Mouse (Mus musculus) thymus, postnatal 36 days (tissue): Measurements from ENCODE around the gene F830045P16Rik.
"Not testable (repeated sequence)": the region's sequence is repeated elsewhere in the genome, so short reads cannot be mapped to it uniquely, and the experiment has no call there.

Experiments
- DNase-seq, 2 experiments: peaks; one replicate each; pipeline ENCODE4 v3.0.0; 2022; ENCODE audit warnings: mixed read lengths in 2 of 2

Gene F830045P16Rik

GRCm38 (mm10) chr2:129544919-129545318 lies 8.5 kb upstream of the F830045P16Rik start:
- DNase-seq = no peak

- DNase-seq = no peak
Measured at GRCm38 (mm10) chr2:129544448-129544847, 8.0 kb upstream of the F830045P16Rik start.

GRCm38 (mm10) chr2:129540036-129540435 lies 3.6 kb upstream of the F830045P16Rik start:
- DNase-seq = no peak

DNA sequence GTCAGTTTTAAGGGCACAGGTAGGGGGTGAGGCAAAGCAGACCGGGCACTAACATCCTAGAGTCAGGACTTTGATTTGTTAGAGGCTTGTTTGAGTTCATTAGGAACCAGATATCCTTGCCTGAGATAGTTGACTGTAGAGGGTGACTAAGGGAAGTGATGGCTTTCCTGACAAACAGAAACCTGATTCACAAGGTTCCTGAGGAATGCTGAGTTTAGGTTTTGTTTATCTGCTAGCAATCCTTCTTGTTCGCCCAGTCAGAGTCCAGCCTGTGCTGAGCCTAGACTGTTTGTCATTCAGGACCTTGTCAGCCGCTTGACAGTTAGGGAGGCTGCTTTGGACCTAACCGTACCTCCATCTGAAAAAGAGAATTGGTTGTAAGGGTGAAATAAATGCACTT lies 2.8 kb upstream of the F830045P16Rik start:
- no peak for DNase-seq

GRCm38 (mm10) chr2:129537926-129538325 lies 1.5 kb upstream of the F830045P16Rik start:
- no peak for DNase-seq

DNA sequence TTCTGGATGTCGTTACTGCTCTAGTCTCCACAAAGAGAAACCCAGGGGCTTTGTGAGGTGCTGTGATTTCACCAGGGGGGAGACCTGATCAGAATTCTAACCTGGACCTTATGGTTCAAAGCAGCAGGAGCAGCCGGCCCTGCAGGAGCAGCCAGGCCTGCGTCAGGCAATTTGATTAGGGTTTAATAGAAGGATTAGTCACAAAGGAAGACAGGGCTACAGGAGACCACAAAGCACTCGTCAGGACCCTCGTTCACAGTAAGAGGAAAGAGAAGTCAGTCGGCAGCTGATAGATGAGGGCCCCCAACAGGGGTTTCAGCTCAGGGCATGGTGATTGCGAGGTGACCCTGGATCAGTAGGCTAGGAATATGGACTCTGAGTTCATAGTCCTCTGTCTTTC lies 958 bp upstream of the F830045P16Rik start:
- DNase-seq = no peak

DNA sequence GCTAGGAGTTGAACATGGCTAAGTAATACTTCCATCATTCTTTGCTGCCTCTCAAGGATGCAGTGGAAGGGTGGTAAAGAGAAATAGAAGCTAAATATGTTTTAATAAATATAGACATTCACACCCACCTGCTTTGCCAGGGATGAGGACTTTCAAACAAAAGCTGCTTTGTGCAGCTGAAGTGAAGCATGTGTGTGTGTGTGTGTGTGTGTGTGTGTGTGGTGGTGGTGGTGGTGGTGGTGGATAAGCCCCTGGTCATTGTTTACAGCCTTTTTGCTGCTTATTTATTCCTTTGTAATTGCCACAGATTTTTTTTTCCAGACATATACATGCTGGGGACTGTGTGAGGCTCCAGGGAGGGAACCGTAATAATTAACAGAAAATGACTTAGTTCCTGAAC lies 524 bp upstream of the F830045P16Rik start:
- no peak for DNase-seq

DNA sequence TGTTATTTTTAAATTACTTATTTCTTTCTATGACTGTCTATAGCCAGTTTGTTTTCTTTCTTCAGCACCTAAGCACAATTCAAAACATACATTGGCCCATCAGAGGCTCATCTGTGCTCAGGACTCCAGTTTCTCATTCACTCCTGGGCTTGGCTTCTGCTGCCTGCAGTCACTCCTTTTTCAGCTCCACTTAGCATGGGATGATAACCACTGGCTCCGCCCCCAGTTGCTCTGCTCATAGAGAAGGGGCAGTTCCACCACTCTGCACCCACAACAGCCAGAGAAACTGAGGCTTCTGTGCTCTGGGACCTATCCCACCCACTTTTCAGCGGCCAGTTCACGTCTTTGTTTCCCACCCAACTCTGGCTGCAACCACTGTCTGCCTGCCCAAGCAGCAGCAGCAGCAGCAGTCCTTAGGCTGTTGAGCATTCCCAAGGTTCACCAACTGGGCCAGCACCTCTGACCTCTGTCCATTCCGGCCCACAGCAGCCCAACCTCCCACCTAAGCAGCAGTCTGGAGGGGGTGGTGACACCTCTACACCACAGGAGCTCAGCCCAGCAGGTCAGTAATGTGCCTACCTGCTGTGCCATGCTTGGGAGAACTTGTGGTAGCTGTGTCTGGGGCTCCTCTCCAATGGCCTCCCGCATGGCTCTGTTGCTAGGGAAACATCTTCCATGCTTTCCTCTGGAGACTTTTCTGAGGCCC lies 1.4 kb downstream of the F830045P16Rik start:
- DNase-seq = no peak

GRCm38 (mm10) chr2:129531890-129532289 lies 4.5 kb downstream of the F830045P16Rik start:
- DNase-seq = no peak

DNA sequence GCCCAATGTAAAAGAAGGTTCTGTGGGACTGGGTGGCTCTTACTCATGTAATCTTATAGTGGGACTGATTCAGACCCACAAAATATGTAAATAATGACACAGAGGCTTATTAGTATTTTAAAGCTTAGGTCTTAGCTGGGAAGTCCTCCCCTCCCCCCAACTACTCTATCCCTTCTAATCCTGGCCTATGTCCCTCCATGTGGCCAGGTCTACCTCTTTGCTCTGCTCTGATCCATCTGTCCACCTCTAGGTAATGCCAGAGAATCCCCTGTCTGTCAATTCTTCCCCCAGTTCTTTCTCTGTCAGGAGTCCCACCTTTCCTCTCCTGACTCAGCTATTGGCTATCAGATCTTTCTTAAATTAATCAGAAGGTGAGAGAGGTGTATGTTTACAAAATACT lies 5.3 kb downstream of the F830045P16Rik start:
- DNase-seq = no peak

- DNase-seq = no peak
Measured at GRCm38 (mm10) chr2:129529297-129530209, 6.8 kb downstream of the F830045P16Rik start.

DNA sequence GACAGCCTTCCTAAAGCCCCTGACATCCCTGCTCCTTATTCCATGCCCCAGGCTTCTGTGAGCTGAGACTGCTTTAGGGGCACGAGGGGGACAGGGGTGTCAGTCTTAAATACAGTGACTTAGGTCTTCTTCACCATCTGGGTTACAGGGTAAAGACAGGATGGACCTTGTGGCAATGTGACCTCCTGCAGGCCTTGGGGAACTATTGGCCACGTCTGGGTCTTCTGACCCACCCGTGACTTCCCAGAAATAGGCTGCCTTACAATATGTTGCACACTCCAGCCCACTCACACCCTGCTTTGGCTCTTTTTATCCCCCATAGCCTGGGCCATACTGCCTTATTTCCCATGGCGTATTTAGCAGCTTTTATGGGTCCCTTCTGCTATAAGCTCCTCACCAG lies 8.5 kb downstream of the F830045P16Rik start:
- no peak for DNase-seq

- no peak for DNase-seq
Measured at GRCm38 (mm10) chr2:129526322-129526721, 10.1 kb downstream of the F830045P16Rik start.

DNA sequence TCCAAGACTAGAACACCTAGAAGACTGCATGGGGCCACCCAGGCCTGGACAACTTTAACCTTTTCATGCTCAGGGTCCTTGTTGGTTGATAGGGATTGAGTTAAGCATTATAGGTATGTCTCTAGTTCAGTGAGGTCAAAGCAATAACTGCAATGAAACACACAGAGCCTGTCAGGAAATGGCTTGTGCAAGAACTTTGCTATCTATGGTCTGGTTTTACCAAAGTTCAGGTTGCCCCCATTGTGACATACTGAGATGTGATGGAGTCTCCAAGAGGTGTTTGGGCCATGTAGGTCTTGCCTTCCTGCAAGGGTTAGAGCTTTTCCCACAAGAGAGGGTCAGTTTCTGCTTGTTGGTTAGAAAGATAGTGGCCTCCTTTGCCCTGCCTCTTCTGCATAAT lies 10.8 kb downstream of the F830045P16Rik start:
- DNase-seq = no peak

DNA sequence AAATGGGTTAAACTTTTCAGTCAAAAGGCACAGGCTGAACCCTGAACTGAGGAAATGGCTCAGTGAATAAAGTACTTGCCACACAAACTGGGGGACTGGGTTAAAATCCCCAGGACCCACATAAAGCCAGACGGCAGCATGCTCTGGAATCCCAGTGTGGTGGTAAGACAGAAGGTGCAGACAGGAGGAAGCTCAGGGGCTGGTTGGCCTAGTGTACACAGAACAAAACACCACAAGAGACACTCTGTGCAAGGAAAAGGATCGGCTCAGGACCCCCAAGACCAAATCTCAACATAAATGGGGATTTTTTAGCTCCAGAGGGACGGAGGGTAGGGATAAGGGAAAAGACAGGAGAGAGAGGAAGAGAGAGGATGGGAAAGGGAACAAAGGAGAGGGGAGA lies 17.9 kb downstream of the F830045P16Rik start:
- no peak for DNase-seq

DNA sequence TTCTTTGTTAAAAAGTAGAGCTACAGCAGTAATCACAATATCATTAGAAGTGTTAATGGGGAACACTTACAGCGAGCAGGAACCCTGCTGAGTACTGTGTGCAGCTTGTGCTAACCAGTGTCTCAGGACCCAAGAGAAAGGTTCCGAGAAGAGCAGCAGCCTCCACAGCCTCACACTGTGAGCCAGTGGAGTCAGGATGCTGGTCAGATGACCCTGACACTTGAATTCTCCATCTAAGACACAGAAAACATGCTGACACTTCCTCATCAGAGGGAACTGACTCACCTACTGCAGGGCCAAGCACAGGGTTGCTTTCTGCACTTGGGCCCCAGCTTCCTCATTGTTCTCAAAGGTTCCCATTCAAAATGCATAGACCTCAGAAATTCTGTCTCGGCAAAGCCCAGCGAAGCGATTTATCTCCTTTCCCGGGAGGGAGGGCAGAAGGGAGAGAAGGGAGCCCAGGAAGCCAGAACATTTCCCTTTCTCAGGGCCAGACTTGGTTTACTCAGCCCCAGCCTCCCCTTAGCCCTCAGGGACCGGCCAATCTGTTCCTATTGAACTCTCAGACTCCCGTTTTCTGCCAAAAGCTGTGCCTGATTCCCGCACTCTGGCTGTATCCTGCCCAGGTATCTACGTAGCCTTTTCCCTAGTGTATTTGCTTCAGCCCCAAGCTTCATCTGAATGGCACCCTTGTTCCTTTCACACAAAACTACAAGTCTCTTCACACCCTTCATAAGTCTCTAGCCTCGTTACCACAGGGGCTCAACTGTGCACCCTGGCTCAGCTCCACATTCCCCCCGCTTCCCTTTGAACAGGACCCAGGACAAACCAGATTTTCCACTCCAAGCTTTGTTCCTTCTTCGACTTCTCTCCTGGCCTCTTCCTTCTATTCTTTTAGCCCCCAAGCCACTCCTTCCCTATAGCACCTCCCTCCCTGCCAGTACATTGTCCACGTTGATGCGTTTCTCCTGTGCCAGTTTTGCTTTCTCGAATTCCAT lies 21.2 kb downstream of the F830045P16Rik start:
- no peak for DNase-seq

DNA sequence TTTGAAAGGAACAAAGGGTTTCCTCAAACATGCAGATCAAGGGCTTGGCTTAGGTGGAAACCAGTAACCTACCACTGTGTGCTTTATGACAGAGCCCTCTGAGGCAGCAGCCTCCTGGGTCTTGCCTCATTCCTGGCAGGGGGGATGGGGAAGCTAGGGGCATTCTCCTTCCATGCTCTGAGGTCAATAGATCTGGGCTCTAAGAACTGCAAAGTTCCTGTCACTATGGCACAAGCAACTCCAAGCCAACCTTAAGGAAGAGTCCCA lies 22.1 kb downstream of the F830045P16Rik start:
- DNase-seq = no peak

GRCm38 (mm10) chr2:129513546-129514400 lies 22.6 kb downstream of the F830045P16Rik start:
- no peak for DNase-seq

- DNase-seq = not testable (repeated sequence)
Measured at GRCm38 (mm10) chr2:129512147-129512546, 24.3 kb downstream of the F830045P16Rik start.

- no peak for DNase-seq
Measured at GRCm38 (mm10) chr2:129502641-129503040, 33.8 kb downstream of the F830045P16Rik start.

GRCm38 (mm10) chr2:129489496-129490285 lies 46.7 kb downstream of the F830045P16Rik start:
- no peak for DNase-seq
